ENCODE assay signal across 13 mouse cellular contexts in genomic region chr4:149177046-149177445, GRCm38 (mm10). TPM values are rescaled to one million over a fixed set of nuclear protein-coding genes. Genes with fewer than 3 reads are reported as not detected.
"Had no signal": no experiment of that assay in that cellular context is flagged by ENCODE, and none has a peak within 500 bp of the region (broad histone marks: within the 10 kb centered on the region; RNA-seq: fewer than 3 reads in every experiment).

No protein-coding gene starts in this region.

- H3K4me3 ChIP-seq: layer of hippocampus, adult 2 months; limb, embryonic 13.5 days; liver, embryonic 15.5 days; lung, embryonic 15.5 days; midbrain, embryonic 13.5 days had no signal

- H3K4me2 ChIP-seq: limb, embryonic 13.5 days; liver, embryonic 11.5 days; liver, embryonic 15.5 days; lung, embryonic 15.5 days; midbrain, embryonic 13.5 days had no signal

- ATAC-seq: intestine, postnatal 0 days; midbrain, embryonic 13.5 days had no signal

- H3K27ac ChIP-seq: kidney, postnatal 0 days; layer of hippocampus, adult 2 months; limb, embryonic 13.5 days; liver, embryonic 15.5 days; lung, embryonic 15.5 days; midbrain, embryonic 13.5 days had no signal

- DNase-seq: left cerebral cortex, postnatal 4 days; right cerebral cortex, postnatal 14 days; thymus, adult 18-20 months; thymus, postnatal 14 days had no signal

- H3K27me3 ChIP-seq: limb, embryonic 13.5 days; liver, embryonic 15.5 days; lung, embryonic 15.5 days; midbrain, embryonic 13.5 days had no signal

- H3K9ac ChIP-seq: limb, embryonic 13.5 days; liver, embryonic 15.5 days; lung, embryonic 15.5 days; midbrain, embryonic 13.5 days had no signal

- H3K9me3 ChIP-seq: limb, embryonic 13.5 days; liver, embryonic 15.5 days; lung, embryonic 15.5 days; midbrain, embryonic 13.5 days had no signal

RNA-seq across cellular contexts. Expression of gene Cort, which starts 50.5 kb away (rescaled TPM):
- total RNA-seq: megakaryocyte-erythroid progenitor cell, adult 5-6 weeks had no signal
- polyA plus RNA-seq: intestine, postnatal 0 days had no signal
